Mouse (Mus musculus) liver, embryonic 14.5 days (tissue): Measurements from ENCODE around the gene Gbf1.

Source experiments
- CTCF ChIP-seq: IDR thresholded peaks from 2 replicates; pipeline ENCODE4 v1.5.1; 2016; ENCODE audit warnings: antibody characterized with exemption, low read depth, control low read depth
- EP300 ChIP-seq: IDR thresholded peaks from 2 replicates; pipeline ENCODE4 v1.6.1; 2016; ENCODE audit warnings: antibody characterized with exemption, low read depth

GRCm38 (mm10) chr19:46296938-46297337 lies 144.6 kb downstream of the Gbf1 start:
- TF ChIP-seq EP300 (no peak), CTCF (no peak)
